Mouse (Mus musculus): Measurements from ENCODE around the gene B3gat3. TPM values are rescaled to one million over a fixed set of nuclear protein-coding genes. Genes with fewer than 3 reads are reported as not detected.
A peak's percentile ranks its signal among the peaks of the same experiment; 100 is the strongest.

B3gat3 gene
- polyA plus RNA-seq, 1 experiment: 224 TPM

GRCm38 (mm10) chr19:8897865-8898495, 22.2 kb upstream of the B3gat3 start, which contains the start of gene Ganab:
Gene Ganab, plus strand, starts transcription at chr19:8898071.
- peak within 1 kb of the TSS; percentile 80 for H3K4me3 ChIP-seq (ENCODE audit: insufficient read depth, low read length)
- peak; percentile 72; the same call in 1 of the 2 replicates for TF ChIP-seq POLR2A (IDR thresholded peaks at IDR 0.05; ENCODE audit: extremely low read depth, insufficient read depth, low read length)
- TF ChIP-seq CTCF (IDR thresholded peaks at IDR 0.05; ENCODE audit: extremely low read depth, insufficient read depth, low read length): no peak
- no peaks in the 10 kb centered on the region; the same call in 1 of the 2 replicates for H3K4me1 ChIP-seq (ENCODE audit: control insufficient read depth, insufficient read depth, low read length)
- peak within 1 kb of the TSS; percentile 40; the same call in 1 of the 2 replicates for H3K27ac ChIP-seq (ENCODE audit: insufficient read depth, low read length)

DNA sequence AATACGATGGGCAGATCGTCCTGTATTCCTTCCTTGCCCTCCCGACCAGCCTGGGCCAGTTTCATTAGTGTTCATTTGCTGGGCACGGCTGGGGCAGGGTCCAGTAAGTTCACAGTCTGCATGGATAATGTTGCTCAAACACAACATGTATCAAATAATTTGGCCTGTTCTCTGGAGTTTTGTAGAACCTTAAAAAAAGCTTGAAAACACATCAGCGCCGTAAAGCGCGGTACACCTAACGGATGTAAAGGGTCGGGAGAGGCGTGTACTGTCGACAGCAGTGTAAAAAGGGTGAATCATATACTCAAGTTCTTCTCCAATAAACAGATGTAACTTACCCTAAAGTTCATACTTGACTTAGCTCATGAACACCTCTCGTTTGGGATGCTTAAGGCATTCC, 21.6 kb upstream of the B3gat3 start:
- TF ChIP-seq CTCF (IDR thresholded peaks at IDR 0.05; ENCODE audit: extremely low read depth, insufficient read depth, low read length) (no peak), POLR2A (IDR thresholded peaks at IDR 0.05; ENCODE audit: extremely low read depth, insufficient read depth, low read length) (no peak)
- Histone ChIP-seq H3K4me3 (ENCODE audit: insufficient read depth, low read length) (peak overlapping the region; percentile 80), H3K4me1 (ENCODE audit: control insufficient read depth, insufficient read depth, low read length) (no peaks in the 10 kb centered on the region; the same call in 1 of the 2 replicates), H3K27ac (ENCODE audit: insufficient read depth, low read length) (0 out of 2 replicates have a peak overlapping the region, but pooled peaks have one; percentile 40)

GRCm38 (mm10) chr19:8899079-8899478, 21.1 kb upstream of the B3gat3 start:
- Histone ChIP-seq H3K4me3 (ENCODE audit: insufficient read depth, low read length) (no peak overlapping the region; the same call in 1 of the 2 replicates), H3K27ac (ENCODE audit: insufficient read depth, low read length) (no peak overlapping the region), H3K4me1 (ENCODE audit: control insufficient read depth, insufficient read depth, low read length) (no peaks in the 10 kb centered on the region; the same call in 1 of the 2 replicates)
- no peak for TF ChIP-seq CTCF (IDR thresholded peaks at IDR 0.05; ENCODE audit: extremely low read depth, insufficient read depth, low read length)
- TF ChIP-seq POLR2A (IDR thresholded peaks at IDR 0.05; ENCODE audit: extremely low read depth, insufficient read depth, low read length): no peak

DNA sequence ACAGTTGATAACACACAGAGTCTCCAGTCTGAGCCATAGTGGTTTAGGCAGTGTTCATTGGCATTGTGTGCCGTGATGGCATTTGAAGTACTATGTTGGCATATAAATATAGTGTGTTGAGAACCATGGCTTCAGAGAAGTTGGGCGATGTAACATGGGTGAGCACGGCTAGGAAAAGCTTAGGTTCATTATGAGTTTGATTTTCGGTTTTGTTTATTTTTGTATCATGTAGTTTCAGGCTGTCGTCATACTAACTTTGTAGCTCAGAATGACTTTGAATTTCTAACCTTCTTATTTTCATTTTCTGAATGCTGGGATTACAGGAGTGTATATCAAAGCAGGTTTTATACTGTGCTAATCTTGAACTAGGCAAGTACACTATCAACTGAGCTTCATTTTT, 16.8 kb upstream of the B3gat3 start:
- TF ChIP-seq CTCF (IDR thresholded peaks at IDR 0.05; ENCODE audit: extremely low read depth, insufficient read depth, low read length): no peak
- no peak for TF ChIP-seq POLR2A (IDR thresholded peaks at IDR 0.05; ENCODE audit: extremely low read depth, insufficient read depth, low read length)
- H3K4me1 ChIP-seq (ENCODE audit: control insufficient read depth, insufficient read depth, low read length): no peaks in the 10 kb centered on the region; the same call in 1 of the 2 replicates
- no peak overlapping the region for H3K4me3 ChIP-seq (ENCODE audit: insufficient read depth, low read length)
- no peak overlapping the region for H3K27ac ChIP-seq (ENCODE audit: insufficient read depth, low read length)

DNA sequence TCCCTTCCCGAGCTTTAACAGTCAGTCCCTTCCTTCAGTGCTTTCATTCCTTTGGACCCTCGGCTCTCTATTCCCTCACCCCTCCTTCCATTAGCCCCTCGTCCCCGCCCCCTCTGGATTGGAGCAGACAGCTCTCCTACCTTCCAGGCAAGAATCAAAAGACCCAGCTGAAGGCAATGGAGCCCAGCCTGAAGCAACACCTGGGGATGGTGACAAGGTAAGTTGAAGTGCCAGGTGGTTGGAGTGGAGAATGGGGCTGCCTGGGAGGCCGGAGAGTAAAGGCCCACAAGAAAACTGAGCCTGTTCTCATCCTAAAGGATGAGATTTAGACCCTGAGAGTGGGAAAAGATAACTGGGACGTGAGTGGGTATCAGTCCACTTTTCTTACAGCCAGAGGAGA, 11.6 kb upstream of the B3gat3 start:
- H3K27ac ChIP-seq (ENCODE audit: insufficient read depth, low read length): no peak overlapping the region
- TF ChIP-seq CTCF (IDR thresholded peaks at IDR 0.05; ENCODE audit: extremely low read depth, insufficient read depth, low read length) (no peak), POLR2A (IDR thresholded peaks at IDR 0.05; ENCODE audit: extremely low read depth, insufficient read depth, low read length) (no peak)
- no peak overlapping the region for H3K4me3 ChIP-seq (ENCODE audit: insufficient read depth, low read length)
- H3K4me1 ChIP-seq (ENCODE audit: control insufficient read depth, insufficient read depth, low read length): peaks cover 3% of the 10 kb centered on the region

DNA sequence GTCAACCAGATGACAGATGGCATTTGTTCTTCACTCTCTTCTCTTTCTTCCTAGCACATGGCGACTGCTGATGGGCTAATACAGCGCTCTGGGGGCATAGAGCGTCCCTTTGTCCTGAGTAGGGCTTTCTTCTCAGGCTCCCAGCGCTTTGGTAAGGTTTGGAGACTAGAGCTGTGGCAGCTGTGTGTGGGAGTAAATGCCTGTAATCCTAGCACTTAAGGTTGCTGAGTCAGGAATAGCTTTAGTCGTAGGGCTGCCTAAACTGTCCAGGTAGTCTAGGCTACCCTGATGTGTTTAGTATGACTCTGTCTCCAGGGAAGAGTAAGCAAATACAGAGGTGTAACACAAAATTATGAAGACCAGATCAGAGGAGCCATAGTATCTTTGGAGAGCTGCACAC, 8.4 kb upstream of the B3gat3 start:
- no peak overlapping the region for H3K4me3 ChIP-seq (ENCODE audit: insufficient read depth, low read length)
- no peak overlapping the region for H3K27ac ChIP-seq (ENCODE audit: insufficient read depth, low read length)
- no peak for TF ChIP-seq POLR2A (IDR thresholded peaks at IDR 0.05; ENCODE audit: extremely low read depth, insufficient read depth, low read length)
- no peak for TF ChIP-seq CTCF (IDR thresholded peaks at IDR 0.05; ENCODE audit: extremely low read depth, insufficient read depth, low read length)
- H3K4me1 ChIP-seq (ENCODE audit: control insufficient read depth, insufficient read depth, low read length): peaks cover 3% of the 10 kb centered on the region

- H3K27ac ChIP-seq (ENCODE audit: insufficient read depth, low read length): 0 out of 2 replicates have a peak overlapping the region, but pooled peaks have one; percentile 35
- no peak for TF ChIP-seq CTCF (IDR thresholded peaks at IDR 0.05; ENCODE audit: extremely low read depth, insufficient read depth, low read length)
- no peak for TF ChIP-seq POLR2A (IDR thresholded peaks at IDR 0.05; ENCODE audit: extremely low read depth, insufficient read depth, low read length)
- H3K4me1 ChIP-seq (ENCODE audit: control insufficient read depth, insufficient read depth, low read length): peaks cover 3% of the 10 kb centered on the region
- no peak overlapping the region for H3K4me3 ChIP-seq (ENCODE audit: insufficient read depth, low read length)
Measured at GRCm38 (mm10) chr19:8914212-8914611, 6.0 kb upstream of the B3gat3 start.

DNA sequence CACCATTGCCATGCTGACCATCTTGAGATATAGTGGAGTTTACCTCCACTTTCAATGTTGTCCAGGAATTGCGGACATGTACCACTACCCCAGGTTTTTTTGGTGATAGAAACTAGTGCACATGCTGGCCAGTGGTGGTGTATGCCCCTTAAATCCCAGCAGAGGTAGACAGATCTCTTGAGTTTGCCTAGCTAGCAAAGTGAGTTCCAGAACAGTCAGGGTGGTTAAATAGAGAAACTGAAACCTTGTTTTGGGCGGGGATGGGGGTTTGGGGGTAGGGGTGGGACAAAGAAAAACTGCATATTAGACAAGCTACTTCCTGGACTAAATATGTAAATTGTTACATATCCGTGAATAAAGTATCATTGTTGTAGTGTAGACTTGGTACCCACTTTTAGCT, 1.2 kb upstream of the B3gat3 start:
- Histone ChIP-seq H3K4me1 (ENCODE audit: control insufficient read depth, insufficient read depth, low read length) (peaks cover 3% of the 10 kb centered on the region; the same call in 1 of the 2 replicates), H3K27ac (ENCODE audit: insufficient read depth, low read length) (no peak overlapping the region), H3K4me3 (ENCODE audit: insufficient read depth, low read length) (no peak overlapping the region)
- TF ChIP-seq POLR2A (IDR thresholded peaks at IDR 0.05; ENCODE audit: extremely low read depth, insufficient read depth, low read length) (no peak), CTCF (IDR thresholded peaks at IDR 0.05; ENCODE audit: extremely low read depth, insufficient read depth, low read length) (no peak)

GRCm38 (mm10) chr19:8919684-8920072, 496 bp upstream of the B3gat3 start:
- peak overlapping the region; percentile 67 for H3K27ac ChIP-seq (ENCODE audit: insufficient read depth, low read length)
- TF ChIP-seq POLR2A (IDR thresholded peaks at IDR 0.05; ENCODE audit: extremely low read depth, insufficient read depth, low read length) (no peak), CTCF (IDR thresholded peaks at IDR 0.05; ENCODE audit: extremely low read depth, insufficient read depth, low read length) (no peak)
- H3K4me3 ChIP-seq (ENCODE audit: insufficient read depth, low read length): peak overlapping the region; percentile 73; the same call in 1 of the 2 replicates
- peaks cover 3% of the 10 kb centered on the region; the same call in 1 of the 2 replicates for H3K4me1 ChIP-seq (ENCODE audit: control insufficient read depth, insufficient read depth, low read length)

GRCm38 (mm10) chr19:8920836-8921291, 690 bp downstream of the B3gat3 start:
- peak overlapping the region; percentile 73 for H3K4me3 ChIP-seq (ENCODE audit: insufficient read depth, low read length)
- peaks cover 3% of the 10 kb centered on the region; the same call in 1 of the 2 replicates for H3K4me1 ChIP-seq (ENCODE audit: control insufficient read depth, insufficient read depth, low read length)
- TF ChIP-seq POLR2A (IDR thresholded peaks at IDR 0.05; ENCODE audit: extremely low read depth, insufficient read depth, low read length): no peak
- no peak for TF ChIP-seq CTCF (IDR thresholded peaks at IDR 0.05; ENCODE audit: extremely low read depth, insufficient read depth, low read length)
- 0 out of 2 replicates have a peak overlapping the region, but pooled peaks have one; percentile 4 for H3K27ac ChIP-seq (ENCODE audit: insufficient read depth, low read length)
